Mouse (Mus musculus): ENCODE results near the gene Gpd1. TPM values are rescaled to one million over a fixed set of nuclear protein-coding genes. Genes with fewer than 3 reads are reported as not detected.
A peak's percentile ranks its signal among the peaks of the same experiment; 100 is the strongest.
"Not testable (repeated sequence)": the region's sequence is repeated elsewhere in the genome, so short reads cannot be mapped to it uniquely, and the experiment has no call there.

Gpd1 gene
- total RNA-seq, 2 experiments from 2014 or later, result 358 to 467 TPM

DNA sequence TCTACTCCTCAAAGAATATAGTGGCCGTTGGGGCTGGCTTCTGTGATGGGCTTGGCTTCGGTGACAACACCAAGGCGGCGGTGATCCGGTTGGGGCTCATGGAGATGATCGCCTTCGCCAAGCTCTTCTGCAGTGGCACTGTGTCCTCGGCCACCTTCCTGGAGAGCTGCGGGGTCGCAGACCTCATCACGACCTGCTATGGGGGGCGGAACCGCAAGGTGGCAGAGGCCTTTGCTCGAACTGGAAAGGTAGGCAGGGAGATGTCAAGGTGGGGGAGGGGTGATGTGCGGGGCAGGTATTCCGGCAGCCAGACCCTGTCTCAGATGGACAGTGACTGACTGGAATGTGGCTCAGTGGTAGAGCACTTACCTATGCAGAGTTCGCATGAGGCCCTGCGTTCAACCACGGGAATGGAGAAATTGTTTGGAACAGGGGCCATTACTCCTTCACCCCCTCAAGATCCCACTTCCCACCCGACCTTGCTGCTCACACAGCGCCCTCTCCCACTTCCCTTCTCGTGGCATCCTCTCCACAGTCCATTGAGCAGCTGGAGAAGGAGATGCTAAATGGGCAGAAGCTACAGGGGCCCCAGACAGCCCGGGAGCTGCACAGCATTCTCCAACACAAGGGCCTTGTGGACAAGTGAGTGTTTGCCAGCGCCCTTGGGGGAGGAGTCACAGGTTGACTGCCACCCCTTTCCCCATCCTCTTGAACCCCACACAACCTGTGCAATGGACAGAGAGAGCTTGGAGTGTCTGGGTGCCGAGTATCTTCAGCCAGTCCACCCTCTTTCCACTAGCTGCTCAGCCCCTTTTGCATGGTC, 4.8 kb downstream of the Gpd1 start:
- no peak for DNase-seq

DNA sequence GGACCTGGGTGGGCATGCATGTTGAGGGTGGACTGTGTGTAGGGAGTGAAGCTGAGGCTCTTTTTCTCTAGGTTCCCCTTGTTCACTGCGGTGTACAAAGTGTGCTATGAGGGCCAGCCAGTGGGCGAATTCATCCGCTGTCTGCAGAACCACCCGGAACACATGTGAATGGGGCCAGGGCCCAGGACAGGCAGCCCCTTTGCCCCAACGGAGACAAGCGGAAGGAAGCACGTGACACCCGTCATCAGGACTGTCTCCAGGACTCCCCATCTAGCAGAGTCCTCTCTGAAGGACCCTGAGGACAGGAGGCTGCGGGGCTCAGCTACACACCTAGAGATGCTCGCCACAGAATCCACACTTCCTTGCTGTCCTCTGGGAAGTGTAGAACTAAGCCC, 5.8 kb downstream of the Gpd1 start:
- DNase-seq, result no peak

DNA sequence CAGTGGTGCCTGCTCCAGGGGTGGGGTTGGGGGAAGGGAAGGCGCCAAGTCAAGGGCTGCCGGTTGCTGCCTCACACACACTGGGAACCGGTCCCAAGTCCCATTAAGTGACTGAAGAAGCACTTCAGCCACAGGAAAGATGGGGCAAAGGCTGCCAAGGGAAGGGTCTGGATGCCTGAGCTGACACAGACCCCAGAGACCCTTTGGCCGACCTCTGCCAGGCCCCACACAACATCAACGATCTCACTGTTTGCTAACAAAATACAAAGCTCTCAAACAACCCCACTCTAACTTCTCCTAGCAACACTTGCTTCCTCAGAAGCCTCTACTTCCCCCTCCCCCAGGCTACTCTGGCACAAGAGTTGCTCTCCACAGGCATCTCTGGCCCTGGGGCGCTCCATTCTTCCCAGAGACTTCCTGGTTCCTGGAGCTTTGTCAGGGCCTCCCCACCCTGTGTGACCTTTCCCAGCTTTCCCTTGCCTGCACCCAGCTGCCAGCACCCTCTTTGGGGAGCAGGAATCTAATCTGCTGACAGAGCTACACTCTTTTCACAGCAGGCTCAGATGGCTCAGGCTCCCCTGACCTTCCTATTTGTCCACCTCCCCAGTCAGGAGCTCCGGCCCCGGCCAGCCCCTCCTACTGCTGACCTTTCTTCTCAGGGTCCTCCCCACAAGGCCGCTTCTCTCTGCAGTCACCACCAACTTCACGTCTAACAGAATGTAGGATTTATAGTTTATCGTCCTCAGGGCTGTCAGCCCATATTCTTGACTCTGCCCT, 6.4 kb downstream of the Gpd1 start:
- peak; percentile 72 for DNase-seq

DNA sequence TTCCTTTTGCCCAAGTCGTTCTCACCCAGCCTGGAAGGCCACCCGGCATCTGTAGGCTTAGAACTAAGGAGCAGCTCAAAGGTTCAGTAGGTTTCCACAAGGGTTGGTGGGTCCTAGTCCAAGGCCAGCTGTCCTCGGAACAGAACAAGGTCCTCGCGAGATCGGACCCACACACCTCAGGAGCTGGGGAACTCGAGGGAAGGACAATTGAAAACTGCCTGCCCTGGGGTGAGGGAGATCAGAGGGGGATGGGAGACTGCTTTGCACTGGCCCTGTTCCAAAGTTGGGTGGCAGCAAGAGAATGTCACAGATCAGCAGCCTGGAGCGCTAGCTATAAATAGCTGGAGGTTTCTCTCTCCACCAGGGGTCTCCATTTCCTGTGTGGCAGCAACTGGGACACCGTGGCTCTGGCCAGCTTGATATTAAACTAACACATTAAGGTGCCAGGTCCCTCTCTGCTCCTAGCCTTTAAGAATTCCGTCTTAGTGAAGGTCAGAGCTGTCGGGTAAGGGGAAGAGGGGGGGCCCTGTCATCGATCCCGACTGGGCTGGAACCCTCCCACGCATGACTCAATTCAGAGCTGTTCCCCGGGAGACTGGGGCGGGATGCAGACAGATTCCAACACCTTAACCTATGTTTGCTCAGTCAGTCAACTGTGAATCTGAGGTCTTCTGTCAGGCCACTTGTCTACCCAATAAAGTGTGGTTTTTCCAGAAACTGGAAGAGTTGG, 7.1 kb downstream of the Gpd1 start:
- DNase-seq, result peak; percentile 68

DNA sequence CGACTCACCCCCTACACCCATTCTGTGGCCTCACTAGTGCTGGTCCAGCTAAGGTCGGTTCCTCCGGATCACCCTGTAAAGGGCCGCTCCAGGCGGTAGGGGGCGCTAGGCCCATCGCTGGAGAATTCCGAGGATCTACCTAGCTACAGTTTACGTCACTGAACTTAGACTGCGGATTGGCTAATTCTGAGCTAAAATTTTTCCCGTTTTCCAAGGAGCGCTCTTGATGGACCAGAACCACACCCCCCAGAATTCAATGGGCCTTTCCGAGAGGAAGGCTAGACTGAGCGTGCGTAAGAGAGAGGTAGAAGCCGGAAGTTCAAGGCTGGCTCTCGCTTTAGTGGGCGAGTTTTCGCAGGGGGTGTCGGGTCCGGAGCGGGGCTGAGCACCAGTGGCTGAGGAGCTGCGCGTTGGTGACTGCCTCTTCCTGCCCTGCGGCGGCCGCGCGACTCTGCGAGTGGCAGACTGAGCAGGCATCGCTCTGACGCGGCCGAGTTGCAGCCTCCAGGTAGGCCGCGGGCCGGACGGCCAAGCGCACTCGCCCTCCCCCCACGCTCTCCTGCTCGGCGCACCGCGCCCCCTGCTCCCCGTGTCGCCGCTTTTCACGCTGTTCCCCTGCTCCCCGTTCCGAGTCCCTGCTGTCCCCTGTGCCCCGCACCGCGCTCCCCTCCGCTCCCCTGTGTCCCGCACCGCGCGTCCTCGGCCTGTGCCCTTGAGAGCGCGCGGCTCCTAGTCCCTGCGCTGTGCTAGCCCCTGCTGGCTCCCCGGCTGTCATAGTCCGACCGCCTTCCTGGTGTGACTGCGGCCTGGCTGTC, 8.2 kb downstream of the Gpd1 start, which contains the start of gene Cox14:
Gene Cox14, plus strand, starts transcription at position 278 of the 815 bp plus-strand sequence.
- peak; percentile 93 for DNase-seq

DNA sequence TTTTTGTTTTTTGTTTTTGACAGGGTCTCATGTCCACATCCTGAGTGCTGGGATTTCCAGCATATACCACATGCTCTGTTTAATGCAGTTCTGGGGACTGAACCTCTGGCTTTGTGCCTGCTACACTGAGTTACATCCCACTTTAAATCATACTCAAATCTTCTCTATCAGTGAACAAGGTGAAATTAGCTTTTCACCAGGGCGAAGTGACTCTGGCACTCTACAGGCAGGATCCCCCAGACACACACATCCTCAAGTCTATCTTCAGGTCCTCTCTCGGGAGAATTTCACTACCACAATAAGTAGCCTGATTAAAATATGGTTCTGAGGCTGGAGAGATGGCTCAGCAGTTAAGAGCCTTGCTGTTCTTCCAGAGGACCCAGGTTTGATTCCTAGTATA, 9.2 kb downstream of the Gpd1 start:
- no peak for DNase-seq

DNA sequence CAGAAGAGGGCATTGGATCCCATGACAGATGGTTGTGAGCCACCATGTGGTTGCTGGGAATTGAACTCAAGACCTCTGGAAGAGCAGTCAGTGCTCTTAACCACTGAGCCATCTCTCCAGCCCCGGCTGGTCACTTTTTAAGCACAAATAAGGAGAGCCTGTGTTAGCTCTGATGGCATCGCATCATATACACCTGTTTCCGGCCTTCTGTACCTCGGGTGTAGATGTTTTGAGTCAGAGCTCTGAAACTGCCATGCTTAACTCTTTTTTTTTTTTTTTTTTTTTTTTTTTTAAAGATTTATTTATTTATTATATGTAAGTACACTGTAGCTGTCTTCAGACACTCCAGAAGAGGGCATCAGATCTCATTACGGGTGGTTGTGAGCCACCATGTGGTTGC, 9.7 kb downstream of the Gpd1 start:
- DNase-seq, result not testable (repeated sequence)

DNA sequence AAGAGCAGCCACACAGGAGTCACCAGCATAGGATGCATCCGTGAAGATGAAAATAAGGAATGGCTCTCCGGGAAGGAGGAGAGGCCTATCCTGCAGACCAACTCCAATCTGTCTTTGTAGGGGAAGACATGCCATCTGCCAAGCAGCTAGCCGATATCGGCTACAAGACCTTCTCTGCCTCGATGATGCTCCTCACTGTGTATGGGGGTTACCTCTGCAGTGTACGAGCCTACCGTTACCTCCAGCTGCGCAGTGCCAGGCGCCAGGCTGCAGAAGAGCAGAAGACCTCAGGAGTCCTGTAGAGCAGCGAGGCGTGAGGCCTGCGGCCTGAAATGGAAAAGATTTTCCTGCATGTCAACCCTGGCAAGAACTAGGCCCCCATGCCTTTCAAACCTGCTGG, 10.2 kb downstream of the Gpd1 start:
- no peak for DNase-seq

DNA sequence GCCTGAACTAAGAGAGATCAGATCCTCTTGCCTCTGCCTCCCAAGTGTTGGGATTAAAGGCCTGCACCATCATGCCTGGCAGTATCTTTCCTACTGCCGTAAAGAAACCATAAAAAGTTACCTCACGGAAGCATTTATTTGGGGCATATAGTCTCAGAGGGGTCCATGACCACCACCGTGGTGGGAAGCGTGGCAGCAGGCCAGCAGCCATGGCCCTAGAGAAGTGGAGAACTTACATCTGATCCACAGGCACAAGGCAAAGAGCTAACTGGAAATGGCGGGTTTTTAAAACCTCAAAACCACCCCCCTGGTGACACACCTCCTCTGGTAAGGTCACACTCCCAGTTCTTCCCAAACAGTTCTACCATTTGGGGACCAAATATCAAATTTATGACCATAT, 10.9 kb downstream of the Gpd1 start:
- DNase-seq, result no peak

DNA sequence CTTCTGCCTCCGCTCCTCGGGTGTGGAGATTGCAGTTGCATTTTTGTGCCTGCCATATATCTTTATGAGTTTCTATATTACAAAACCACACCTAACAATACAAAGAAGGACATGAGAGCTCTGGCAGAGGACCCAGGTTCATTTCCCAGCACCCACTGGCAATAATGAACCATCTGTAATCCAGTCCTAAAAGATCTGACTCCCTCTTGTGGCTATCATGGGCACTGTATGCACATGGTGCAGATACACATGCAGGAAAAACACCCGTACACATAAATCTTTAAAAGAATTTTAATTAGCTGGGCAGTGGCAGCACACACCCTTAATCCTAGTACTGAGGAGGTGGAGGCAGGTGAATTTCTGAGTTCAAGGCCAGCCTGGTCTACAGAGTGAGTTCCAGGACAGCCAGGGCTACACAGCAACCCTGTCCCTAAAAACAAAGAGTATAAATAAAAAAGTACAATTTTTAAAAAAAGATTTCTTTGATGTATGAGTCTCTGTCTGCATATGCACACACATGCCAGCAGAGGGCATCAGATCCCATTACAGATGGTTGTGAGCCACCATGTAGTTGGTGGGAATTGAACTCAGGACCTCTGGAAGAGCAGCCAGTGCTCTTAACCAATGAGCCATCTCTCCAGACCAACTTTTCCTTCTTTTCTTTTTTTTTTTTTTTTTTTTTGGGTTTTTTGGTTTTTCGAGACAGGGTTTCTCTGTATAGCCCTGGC, 11.9 kb downstream of the Gpd1 start:
- no peak for DNase-seq

DNA sequence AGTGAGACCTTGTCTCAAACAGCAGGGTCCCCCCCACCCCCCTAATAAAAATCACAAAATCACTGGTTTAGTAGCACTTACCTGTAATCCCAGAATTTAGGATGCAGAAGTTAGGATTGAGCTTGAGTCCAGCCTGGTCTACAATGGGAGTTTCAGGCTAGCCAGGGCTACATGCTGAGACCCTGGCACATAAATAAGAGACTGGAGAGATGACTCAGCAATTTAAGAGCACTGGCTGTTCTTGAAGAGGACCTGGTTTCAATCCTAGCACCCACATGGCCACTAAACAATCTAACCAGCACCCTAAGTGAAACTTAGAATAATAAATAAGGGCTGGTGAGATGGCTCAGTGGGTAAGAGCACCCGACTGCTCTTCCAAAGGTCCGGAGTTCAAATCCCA, 13.9 kb downstream of the Gpd1 start:
- DNase-seq, result no peak

DNA sequence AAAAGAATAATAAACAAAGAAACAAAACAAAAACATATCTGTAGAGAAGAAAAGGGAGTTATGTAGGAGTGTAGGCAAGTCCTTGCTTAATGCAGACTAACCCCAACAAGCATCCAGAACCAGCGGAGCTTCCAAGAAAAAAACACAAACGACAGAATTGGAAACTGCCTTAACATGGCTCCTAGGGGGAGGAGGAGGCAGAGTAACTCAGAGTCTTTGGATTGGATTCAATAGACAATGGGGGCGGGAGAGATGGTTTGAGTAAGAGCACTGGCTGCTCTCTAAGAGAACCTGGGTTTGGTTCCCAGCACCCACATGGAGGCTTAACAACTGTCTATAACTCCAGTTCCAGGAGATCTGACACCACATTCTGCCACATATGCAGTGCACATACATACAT, 14.4 kb downstream of the Gpd1 start:
- DNase-seq, result no peak

DNA sequence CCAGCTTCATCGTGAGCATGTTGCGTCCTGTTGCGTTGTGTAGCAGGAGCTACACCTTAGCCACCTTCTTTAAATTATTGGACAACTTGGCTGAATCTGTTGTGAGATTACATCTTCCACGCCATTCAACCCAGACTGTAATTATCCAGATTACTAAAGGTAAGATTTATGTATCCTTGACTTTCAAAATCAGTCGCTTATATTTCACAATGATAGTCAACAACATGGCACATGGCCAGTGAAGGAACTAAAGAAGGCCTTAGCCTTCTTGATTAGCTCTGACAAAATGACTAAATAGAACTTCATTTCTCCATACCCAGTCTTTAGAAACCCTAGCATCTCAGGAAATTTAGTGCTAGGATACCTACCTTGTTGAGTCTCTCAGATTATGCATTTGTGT, 15.9 kb downstream of the Gpd1 start:
- DNase-seq, result no peak

DNA sequence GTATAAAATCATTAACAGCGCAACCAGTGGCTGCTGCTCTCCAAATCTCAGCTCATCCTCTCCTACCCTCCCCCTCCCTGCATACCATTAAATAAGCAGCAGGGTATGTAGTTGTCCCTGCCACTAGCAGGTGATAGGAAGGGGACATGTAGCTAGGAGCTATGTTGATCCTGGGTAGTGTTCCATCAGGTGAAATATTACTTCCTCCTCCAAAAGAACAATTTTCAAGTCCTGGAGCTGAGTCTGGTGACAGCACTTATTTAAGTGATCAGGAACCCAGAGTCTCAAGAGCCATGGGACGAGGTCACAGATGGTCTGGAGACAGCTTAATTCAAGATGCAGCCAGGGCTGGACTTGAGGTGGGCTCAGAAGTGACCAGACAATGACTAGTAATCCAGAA, 18.3 kb downstream of the Gpd1 start:
- DNase-seq, result peak; percentile 100

DNA sequence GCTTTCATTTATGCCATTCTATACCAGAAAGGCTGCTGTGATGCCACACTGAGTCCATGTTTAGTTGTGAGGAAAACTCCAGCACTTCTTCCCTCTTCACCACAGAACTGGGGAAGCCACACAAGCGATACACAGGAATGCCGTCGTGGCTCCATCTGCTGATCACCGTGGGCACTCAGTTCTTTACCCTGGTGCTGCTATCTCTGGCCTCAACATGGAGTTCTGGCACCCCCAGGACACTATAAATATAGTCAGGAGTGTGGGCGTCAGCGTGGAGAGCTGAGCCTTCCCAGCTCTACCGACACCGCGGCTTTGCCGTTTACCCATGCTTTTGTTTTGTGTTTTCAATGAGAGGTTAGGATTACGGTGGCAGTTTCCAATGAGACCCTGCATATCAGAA, 19.4 kb downstream of the Gpd1 start:
- DNase-seq, result no peak

DNA sequence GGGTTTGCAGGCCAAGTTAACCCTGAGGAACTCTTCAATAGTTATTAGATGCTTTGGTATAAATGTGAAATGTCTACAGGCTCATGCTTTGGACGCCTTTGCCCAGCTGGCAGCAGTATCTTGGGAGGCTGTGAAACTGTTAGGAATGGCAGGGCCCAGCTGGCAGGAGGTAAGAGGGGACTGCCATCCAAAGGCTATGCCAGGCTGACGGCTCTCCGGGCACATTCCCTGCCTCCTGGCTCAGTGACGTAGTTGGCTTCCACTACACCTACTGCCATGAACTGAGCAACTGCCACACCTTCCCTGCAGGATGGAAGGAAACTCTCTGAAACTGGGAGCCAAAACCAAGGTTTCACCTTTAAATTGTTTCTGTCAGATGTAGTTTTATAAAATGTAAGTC, 22.9 kb downstream of the Gpd1 start:
- peak; percentile 22 for DNase-seq

DNA sequence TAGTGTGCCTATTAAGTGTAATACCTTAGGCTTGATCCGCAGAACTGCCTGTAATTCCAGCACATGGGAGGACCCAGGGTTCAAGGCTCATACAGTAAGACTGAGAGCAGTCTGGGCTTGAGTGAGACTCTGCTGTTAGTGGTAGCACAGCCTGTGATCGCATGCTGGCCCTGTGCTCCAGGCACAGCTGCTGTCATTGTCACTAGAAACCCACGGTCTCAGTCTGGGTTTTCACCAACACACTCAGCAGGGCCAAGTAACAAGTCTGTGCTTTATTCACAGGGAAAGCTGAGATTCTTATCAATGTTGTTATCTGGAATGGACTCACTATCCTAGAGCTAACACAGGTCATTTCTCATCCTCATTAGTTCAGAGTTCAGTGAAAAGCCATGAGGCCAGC, 36.9 kb downstream of the Gpd1 start:
- DNase-seq, result no peak

DNA sequence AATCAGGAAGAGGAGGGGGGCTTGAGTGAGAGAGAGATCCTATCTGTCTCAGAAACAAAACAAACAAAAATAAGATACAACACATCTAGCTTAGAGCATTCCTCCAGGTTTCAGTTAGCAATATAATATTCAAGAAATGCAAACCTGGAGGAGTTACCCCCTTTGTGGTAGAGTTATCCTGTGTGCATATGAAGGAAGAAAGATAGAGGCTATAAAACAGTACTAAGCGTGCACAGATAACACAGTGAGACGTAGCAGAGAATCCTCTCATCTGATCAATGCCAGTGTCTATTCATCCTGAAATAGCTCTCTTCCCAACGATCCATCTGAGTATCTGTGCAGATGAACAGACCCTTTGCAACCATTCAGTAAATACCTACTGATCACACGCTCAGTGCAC, 50.2 kb downstream of the Gpd1 start:
- DNase-seq, result no peak

DNA sequence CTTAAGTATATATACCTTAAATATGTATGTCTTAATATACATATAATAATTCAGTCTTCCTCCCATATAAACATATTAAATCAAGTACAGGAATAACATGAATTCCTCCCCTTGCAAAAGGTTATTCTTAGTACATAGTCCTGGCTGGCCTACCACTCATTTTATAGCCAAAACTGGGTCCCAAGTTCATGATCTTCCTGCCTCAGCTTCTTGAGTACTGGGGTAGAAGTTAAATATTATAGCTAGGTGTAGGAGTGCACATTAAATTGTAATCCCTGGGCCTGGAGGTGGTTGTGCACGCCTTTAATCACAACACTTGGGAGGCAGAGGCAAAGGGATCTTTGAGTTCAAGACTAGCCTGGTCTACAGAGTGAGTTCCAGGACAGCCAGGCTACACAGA, 51.4 kb downstream of the Gpd1 start:
- DNase-seq, result no peak

DNA sequence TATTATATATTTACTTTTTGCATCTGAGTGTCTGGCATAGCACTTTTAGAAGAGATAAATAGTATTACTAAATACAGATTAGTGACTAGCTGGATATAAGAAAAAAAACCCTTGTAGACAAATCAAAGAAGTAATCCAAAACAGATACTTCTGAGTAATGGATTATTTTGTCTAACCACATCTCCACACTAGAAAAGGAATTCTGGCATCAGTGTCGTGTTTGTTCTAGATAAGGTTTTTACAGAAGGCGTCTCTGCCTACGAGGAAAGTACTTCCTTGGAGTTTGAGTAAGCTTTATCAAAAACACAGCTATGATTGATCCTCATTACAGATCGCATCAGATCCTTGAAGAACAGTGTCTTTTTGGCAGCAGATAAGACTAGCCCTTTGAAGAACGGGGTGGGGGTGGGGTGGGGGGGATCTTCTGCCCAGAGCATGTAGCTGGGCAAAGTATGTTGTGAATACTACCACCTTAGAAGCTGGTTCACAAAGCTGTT, 53.7 kb downstream of the Gpd1 start:
- DNase-seq, result no peak

DNA sequence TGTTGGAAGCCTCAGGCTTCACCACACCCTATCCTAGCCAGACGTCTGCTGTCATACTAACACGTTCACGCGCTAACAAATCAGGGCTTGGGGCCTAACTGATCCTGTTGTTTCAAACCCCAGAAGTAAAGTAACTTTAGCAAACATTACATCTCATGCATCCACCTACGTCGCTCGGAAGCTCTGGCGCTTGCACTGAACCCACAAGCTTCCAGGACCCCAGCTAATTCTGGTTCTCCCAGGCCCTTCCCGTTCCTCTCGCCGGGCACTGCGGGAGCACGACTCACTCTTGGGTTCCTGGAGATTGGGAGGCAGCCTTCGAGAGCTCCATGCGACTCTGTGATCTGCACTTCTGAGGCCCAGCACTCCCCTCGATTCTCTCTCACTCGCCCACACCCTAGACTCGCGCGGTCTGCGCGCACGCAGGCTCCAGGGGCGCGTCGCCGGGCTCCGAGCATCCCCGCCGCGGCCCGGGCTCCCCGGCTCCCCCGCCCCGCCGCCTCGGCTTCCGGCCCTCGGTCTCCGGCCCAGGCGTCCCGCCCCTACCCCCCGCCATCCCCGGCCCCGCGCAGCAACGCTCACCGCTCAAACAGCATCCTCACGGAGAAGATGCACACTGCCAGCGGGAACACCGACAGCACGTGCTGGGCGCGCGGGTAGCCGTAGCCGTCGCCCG, 54.4 kb downstream of the Gpd1 start:
- no peak for DNase-seq
